Mouse (Mus musculus) cerebellum, adult 9-11 months (tissue): ENCODE measurements at regions not wholly inside any gene's neighbourhood (a gene's known extent, or its start where the extent isn't known, plus 50 kb on each side); places are given as distances from the start of the nearest gene placed in this dataset.

Experiments
- DNase-seq: peaks from one replicate; pipeline ENCODE4 v3.0.0; 2022

DNA sequence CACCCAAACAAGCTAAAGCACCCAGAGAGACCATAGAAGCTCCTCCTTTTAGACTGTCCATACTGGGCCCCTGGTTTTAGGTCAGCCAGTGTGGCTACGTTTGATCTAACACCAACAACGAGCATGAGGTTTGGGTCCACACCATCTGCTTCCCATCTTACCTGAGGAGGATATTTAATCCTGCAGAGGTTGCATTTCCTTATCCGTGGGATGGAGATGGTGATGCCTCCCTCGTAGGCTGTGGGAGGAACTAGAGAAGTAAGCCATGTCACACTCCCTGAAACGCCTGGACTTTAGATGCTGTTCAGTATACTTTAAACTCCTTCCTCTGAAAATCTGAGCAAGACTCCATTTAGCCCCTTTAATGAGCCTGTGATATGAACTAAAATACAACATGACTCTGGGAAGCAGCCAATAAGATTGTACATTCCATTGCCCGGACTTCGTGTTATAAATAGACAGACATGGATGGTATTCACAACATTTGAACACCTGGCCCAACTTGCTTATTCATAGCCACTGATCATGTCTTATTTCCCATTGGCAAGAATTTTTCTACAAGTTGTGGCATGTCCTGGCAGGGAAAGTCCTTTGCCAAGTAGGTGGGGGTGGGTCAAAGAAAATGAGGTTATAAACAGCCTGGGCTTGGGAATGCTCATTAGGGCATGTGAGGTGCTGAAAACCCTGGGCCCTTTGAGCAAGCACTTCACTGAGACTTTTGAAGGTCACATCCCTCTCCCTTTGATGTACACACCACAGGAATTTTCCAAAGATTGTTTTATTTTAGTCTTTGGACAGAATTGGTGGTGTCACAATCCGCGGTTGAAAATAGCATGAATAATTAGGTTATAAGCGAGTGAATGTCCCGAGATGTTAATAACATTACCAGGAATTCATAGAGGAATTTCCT, 89.7 kb upstream of the Pgrmc2 start:
- DNase-seq: no peak

DNA sequence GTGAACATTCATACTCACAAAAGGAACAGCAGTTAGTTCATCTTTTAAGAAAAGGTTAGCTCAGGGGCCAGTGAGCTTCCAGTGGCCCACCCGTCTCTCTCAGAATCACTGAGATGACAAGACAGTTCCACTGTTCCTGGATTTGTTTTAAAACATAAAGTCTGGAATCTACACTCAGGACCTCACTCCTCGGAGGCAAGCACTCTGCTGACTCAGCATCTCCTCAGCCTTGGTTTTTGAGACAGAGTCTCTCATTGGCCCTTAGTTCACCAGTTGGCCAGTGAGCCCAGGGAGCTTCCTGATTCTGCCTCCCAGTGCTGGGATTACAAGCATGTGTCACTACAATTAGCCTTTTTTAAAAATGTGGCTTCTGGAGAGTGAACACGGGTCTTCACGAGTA, 88.9 kb upstream of the Pgrmc2 start:
- no peak for DNase-seq

- no peak for DNase-seq
Observed at GRCm38 (mm10) chr3:41171310-41171709, 88.5 kb upstream of the Pgrmc2 start.

- no peak for DNase-seq
Observed at GRCm38 (mm10) chr3:41170566-41170965, 87.7 kb upstream of the Pgrmc2 start.

GRCm38 (mm10) chr3:41169430-41169829, 86.6 kb upstream of the Pgrmc2 start:
- DNase-seq: no peak

GRCm38 (mm10) chr3:41168181-41168967, 85.5 kb upstream of the Pgrmc2 start:
- DNase-seq: no peak

GRCm38 (mm10) chr3:41167476-41167875, 84.6 kb upstream of the Pgrmc2 start:
- no peak for DNase-seq

DNA sequence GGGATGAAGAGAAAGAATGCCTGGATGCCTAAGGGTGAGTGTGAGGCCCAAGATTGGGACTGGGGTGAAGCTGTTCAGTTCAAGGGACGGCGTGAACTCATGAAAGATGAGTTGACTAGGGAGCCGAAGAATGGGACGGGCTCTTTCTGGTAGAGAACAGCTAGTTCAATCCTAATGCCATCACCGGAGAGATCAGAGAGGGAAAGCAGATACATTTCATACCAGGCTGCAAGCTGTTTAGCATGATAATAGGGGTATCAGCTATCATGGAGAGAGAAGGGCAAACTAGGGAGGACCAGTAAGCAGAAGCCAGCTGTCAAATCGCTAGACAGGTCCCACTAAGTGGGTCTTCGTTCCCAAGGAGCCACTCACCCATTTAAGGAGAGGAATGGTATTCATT, 81.9 kb upstream of the Pgrmc2 start:
- DNase-seq: no peak

GRCm38 (mm10) chr3:41163767-41164166, 80.9 kb upstream of the Pgrmc2 start:
- no peak for DNase-seq

DNA sequence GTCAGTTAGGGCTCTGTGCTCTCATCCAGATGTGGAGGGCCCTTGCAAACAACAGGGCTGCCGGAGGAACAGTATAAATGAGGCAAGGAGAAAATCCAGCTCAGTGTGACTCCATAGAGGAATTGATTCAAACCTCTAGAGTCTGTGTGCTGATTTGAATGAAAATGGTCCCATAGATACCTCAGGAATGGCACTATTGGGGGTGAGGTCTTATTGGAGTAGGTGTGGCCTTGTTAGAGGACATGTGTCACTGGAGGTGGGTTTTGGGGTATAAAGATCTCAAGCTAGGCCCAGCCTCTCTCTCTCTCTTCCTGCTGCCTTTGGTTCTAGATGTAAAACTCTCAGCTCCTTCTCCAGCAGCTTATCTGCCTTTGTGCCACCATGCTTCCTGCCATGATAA, 79.7 kb upstream of the Pgrmc2 start:
- no peak for DNase-seq

GRCm38 (mm10) chr3:41160648-41161047, 77.8 kb upstream of the Pgrmc2 start:
- DNase-seq: no peak

DNA sequence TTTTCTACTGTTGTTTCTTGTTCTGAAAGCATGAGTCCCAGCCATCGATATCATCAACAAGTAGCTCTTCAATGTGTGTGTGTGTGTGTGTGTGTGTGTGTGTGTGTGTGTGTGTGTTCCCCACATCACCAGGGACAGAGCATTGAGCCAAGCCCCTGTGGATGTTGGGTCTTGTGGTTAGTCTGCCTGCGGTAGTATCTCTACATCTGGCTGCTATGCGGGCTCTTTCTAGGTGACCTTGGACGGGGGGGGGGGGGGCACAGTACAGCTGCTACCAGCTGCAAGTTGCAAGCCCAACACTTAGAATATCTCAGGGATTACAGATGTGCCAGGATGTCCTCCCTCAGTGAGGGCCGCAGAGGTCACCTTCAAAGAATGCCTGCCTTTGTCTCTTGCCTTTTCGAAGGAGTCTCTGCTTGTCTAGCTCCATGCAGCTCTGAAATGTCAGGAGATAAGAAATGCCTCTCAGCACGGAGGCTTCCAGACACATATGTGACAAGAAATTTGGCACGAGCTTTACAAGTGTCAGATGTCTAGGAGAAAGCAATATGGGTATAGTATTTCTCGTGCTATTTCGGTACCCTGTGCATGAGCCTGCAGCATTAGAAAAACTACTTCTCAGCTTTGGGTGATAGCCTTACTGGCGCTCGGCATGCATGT, 75.6 kb upstream of the Pgrmc2 start:
- DNase-seq: no peak

DNA sequence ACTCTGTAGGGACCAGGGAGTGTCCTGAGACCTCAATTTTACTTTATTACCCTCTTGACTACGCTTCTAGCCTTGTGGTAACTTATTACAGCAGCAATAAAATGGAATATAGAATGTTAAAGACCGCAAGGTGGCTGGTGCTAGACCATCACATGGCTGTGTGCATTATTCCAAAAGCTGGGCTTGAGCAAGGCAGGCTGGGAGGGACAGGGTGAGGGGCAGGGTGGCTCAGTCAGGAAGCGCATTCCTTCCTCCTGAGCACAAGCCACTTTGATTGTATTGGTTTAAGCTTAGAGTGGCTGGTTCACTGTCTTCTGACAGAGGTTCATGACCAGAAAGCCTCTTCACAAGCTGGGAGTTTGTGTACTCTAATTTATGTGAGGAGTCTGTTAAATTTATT, 74.6 kb upstream of the Pgrmc2 start:
- no peak for DNase-seq

GRCm38 (mm10) chr3:41156562-41156961, 73.7 kb upstream of the Pgrmc2 start:
- DNase-seq: no peak

- DNase-seq: no peak
Observed at GRCm38 (mm10) chr3:41155132-41155760, 72.4 kb upstream of the Pgrmc2 start.

GRCm38 (mm10) chr3:41154402-41154801, 71.6 kb upstream of the Pgrmc2 start:
- DNase-seq: no peak

DNA sequence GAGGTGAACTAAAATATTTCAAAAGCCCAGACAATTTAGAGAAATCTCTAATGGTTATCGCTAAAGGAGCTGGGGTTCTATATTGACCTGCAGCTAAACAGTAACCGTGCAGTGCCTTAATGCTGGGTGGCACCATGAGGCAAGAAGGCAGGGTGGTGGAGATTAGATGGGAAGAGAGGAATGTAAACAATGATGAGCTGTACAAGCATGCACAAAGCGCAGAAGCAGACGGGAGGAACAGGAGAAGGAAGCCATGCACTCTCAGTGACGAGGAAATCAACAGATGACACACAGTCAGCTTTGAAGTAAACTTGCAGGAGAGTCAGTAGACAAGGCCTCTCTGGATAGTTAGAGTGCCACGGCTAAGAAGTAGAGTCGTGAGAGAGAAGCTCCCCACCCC, 69.1 kb upstream of the Pgrmc2 start:
- DNase-seq: no peak

GRCm38 (mm10) chr3:41140391-41140790, 57.5 kb upstream of the Pgrmc2 start:
- no peak for DNase-seq

DNA sequence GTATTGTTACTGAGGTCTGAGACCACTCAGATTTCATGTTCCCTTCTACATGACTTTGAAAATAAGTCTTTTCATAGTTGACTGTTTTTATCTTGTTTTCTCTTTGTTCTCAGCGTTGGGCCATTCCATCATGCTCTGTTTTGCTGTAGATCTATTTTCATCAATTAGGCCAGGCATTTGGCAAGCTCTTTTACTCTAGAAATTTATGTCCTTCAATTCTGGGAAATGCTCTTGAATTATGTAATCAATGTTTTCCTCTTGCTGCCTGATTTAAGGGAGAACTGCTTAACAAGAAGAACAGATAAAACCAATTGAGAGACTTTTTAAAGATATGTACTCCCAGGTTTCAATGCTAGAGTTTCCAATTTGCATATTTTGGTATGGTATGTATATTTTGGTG, 55.1 kb upstream of the Pgrmc2 start:
- DNase-seq: no peak

GRCm38 (mm10) chr3:41132889-41133288, 50.0 kb upstream of the Pgrmc2 start:
- no peak for DNase-seq
